Comparison of ENCODE assay signal across 26 mouse cellular contexts in genomic region chr7:92485881-92486710, GRCm38 (mm10).
DNase-seq lines count a peak whose midpoint lies in the region; ATAC-seq and TF ChIP-seq lines count a peak whose summit lies in the region.
"Had no signal": no experiment of that assay in that cellular context is flagged by ENCODE, and none has a peak within 500 bp of the region (broad histone marks: within the 10 kb centered on the region; RNA-seq: fewer than 3 reads in every experiment).

No protein-coding gene starts in this region.

- H3K9me3 ChIP-seq in midbrain, embryonic 15.5 days = no peaks in the 10 kb centered on the region
- no peaks in the 10 kb centered on the region for H3K9me3 ChIP-seq in midbrain, embryonic 16.5 days (replicated peaks; ENCODE audit: control insufficient read depth, low read length, poor library complexity, severe bottlenecking)
- H3K9me3 ChIP-seq in intestine, embryonic 15.5 days = no peaks in the 10 kb centered on the region
- H3K9me3 ChIP-seq: forebrain, embryonic 10.5 days; heart, embryonic 15.5 days; hindbrain, embryonic 15.5 days; lung, embryonic 15.5 days had no signal

- no peak overlapping the region for H3K4me3 ChIP-seq in midbrain, embryonic 15.5 days
- H3K4me3 ChIP-seq in midbrain, embryonic 16.5 days (ENCODE audit: low read depth, low read length) = no peak overlapping the region
- no peak overlapping the region for H3K4me3 ChIP-seq in intestine, embryonic 15.5 days (replicated peaks)
- H3K4me3 ChIP-seq: forebrain, embryonic 10.5 days; gastrocnemius, adult 2 months; heart, embryonic 15.5 days; hindbrain, embryonic 15.5 days; left cerebral cortex, adult 2 months; lung, embryonic 15.5 days; megakaryocyte, embryonic 14.5 days had no signal

- H3K4me2 ChIP-seq in midbrain, embryonic 15.5 days = no peak overlapping the region
- H3K4me2 ChIP-seq in midbrain, embryonic 16.5 days (ENCODE audit: low read length) = no peak overlapping the region
- no peak overlapping the region for H3K4me2 ChIP-seq in intestine, embryonic 15.5 days (replicated peaks)
- H3K4me2 ChIP-seq: heart, embryonic 15.5 days; hindbrain, embryonic 15.5 days; lung, embryonic 15.5 days had no signal

- H3K4me1 ChIP-seq in midbrain, embryonic 15.5 days = no peaks in the 10 kb centered on the region
- H3K4me1 ChIP-seq in midbrain, embryonic 16.5 days (ENCODE audit: control insufficient read depth, insufficient read depth, low read length) = no peaks in the 10 kb centered on the region
- H3K4me1 ChIP-seq in intestine, embryonic 15.5 days (replicated peaks) = 0 out of 2 replicates have a peak, but pooled peaks cover 2% of the 10 kb centered on the region
- H3K4me1 ChIP-seq: heart, embryonic 15.5 days; hindbrain, embryonic 15.5 days; lung, embryonic 15.5 days had no signal

- TF ChIP-seq CTCF in brain, embryonic 14.5 days (IDR thresholded peaks at IDR 0.05; ENCODE audit: borderline replicate concordance, extremely low read depth, insufficient read depth, insufficient read length) = no peak

- WGBS in midbrain, embryonic 15.5 days = 45% methylated on average over 3 of the region's 3 CpGs
- 32% methylated on average over 3 of the region's 3 CpGs for WGBS in midbrain, embryonic 16.5 days
- WGBS in intestine, embryonic 15.5 days = 38% methylated on average over 3 of the region's 3 CpGs

- no peak overlapping the region for H3K9ac ChIP-seq in midbrain, embryonic 15.5 days
- no peak overlapping the region for H3K9ac ChIP-seq in midbrain, embryonic 16.5 days (ENCODE audit: low read depth, low read length)
- H3K9ac ChIP-seq in intestine, embryonic 15.5 days = no peak overlapping the region
- H3K9ac ChIP-seq: heart, embryonic 15.5 days; hindbrain, embryonic 15.5 days; liver, embryonic 14.5 days; lung, embryonic 15.5 days had no signal

- DNase-seq in embryo, embryonic 11 days = peak; percentile 15
- no peak for DNase-seq in embryo, embryonic 10.5 days (ENCODE audit: low spot score)
- DNase-seq in brain, embryonic 14.5 days (ENCODE audit: low read depth) = peak; percentile 32
- DNase-seq in adipocyte (ENCODE audit: low spot score) = no peak
- DNase-seq: adrenal gland, adult 8-10 months; cerebellum, adult 8-10 months; cerebellum, postnatal 36 days; gastrocnemius, adult 2 months; heart, postnatal 4 days; kidney, adult 2 months; kidney, postnatal 10 days; lung, postnatal 36 days; right cerebral cortex, postnatal 25 days; spleen, adult 18-20 months; thymus, postnatal 14 days had no signal

- H3K27me3 ChIP-seq in midbrain, embryonic 15.5 days (replicated peaks) = no peaks in the 10 kb centered on the region
- H3K27me3 ChIP-seq in midbrain, embryonic 16.5 days (ENCODE audit: control insufficient read depth, insufficient read depth, low read depth, low read length) = no peaks in the 10 kb centered on the region
- no peaks in the 10 kb centered on the region for H3K27me3 ChIP-seq in intestine, embryonic 15.5 days (replicated peaks)
- H3K27me3 ChIP-seq: heart, embryonic 15.5 days; hindbrain, embryonic 15.5 days; lung, embryonic 15.5 days; megakaryocyte, embryonic 14.5 days had no signal

- no peak for TF ChIP-seq POLR2A in brain, embryonic 14.5 days (IDR thresholded peaks at IDR 0.05; ENCODE audit: borderline replicate concordance, extremely low read depth, insufficient read depth, insufficient read length, poor library complexity, severe bottlenecking)

- no peak for ATAC-seq in midbrain, embryonic 15.5 days (replicated peaks)
- ATAC-seq in midbrain, embryonic 16.5 days = no peak; the same call in 1 of the 2 replicates
- peak; percentile 63; the same call in 1 of the 2 replicates for ATAC-seq in intestine, embryonic 15.5 days
- ATAC-seq in erythroblast, adult 5-6 weeks (replicated peaks; ENCODE audit: low FRiP score, poor library complexity, severe bottlenecking) = no peak

- 0 out of 2 replicates have a peak overlapping the region, but pooled peaks have one; percentile 17 for H3K27ac ChIP-seq in midbrain, embryonic 15.5 days
- H3K27ac ChIP-seq in midbrain, embryonic 16.5 days (ENCODE audit: low read length) = no peak overlapping the region
- no peak overlapping the region for H3K27ac ChIP-seq in intestine, embryonic 15.5 days
- H3K27ac ChIP-seq: forebrain, embryonic 10.5 days; gastrocnemius, adult 2 months; heart, embryonic 15.5 days; hindbrain, embryonic 15.5 days; left cerebral cortex, adult 2 months; liver, embryonic 14.5 days; lung, embryonic 15.5 days had no signal

- no peaks in the 10 kb centered on the region for H3K36me3 ChIP-seq in midbrain, embryonic 15.5 days (replicated peaks)
- H3K36me3 ChIP-seq in midbrain, embryonic 16.5 days (ENCODE audit: control insufficient read depth, insufficient read depth, low read length) = no peaks in the 10 kb centered on the region
- H3K36me3 ChIP-seq in intestine, embryonic 15.5 days = no peaks in the 10 kb centered on the region
- H3K36me3 ChIP-seq: forebrain, embryonic 10.5 days; heart, embryonic 15.5 days; hindbrain, embryonic 15.5 days; lung, embryonic 15.5 days had no signal

Comparison
In these comparisons a context has a peak if more than half of its experiments do, and no peak if none do; other contexts are left out.
1. DNase-seq: peak in embryo, embryonic 11 days (single experiment) and brain, embryonic 14.5 days (single experiment); none in embryo, embryonic 10.5 days (single experiment) and adipocyte (single experiment).